Mouse (Mus musculus): ENCODE measurements at regions not wholly inside any gene's neighbourhood (a gene's known extent, or its start where the extent isn't known, plus 50 kb on each side); places are given as distances from the start of the nearest gene placed in this dataset.

DNA sequence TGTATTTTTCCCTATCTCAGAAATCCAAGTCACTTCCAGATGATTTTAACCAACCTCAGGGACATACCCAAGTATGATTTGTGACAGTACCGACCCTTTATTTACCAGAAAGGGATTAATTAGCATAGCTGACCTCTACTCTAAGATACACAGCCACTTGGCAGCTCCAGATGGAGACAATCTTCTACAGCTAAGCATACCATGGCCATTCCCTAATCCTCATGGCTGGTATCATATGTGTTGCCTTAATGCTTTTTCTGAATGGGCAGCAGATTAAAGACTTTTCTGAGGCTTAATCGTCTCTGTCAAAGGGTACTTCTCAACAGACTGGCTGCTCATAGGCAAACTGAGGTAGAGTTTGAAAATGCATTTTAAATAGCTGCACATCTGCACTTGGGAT is 400.8 kb downstream of the Adgrl2 start:
- H3K27ac ChIP-seq (ENCODE audit: insufficient read depth, low read depth, low read length): no peak overlapping the region
- TF ChIP-seq POLR2A (IDR thresholded peaks at IDR 0.05; ENCODE audit: borderline replicate concordance, low read depth, low read length) (no peak), CTCF (IDR thresholded peaks at IDR 0.05; ENCODE audit: low read depth, low read length) (no peak)
- H3K4me3 ChIP-seq (ENCODE audit: insufficient read depth, low read length): no peak overlapping the region
- H3K4me1 ChIP-seq (ENCODE audit: control insufficient read depth, insufficient read depth, low read length): no peaks in the 10 kb centered on the region

- Histone ChIP-seq H3K4me3 (ENCODE audit: insufficient read depth, low read length) (no peak overlapping the region), H3K4me1 (ENCODE audit: control insufficient read depth, insufficient read depth, low read length) (no peaks in the 10 kb centered on the region), H3K27ac (ENCODE audit: insufficient read depth, low read depth, low read length) (no peak overlapping the region)
- TF ChIP-seq POLR2A (IDR thresholded peaks at IDR 0.05; ENCODE audit: borderline replicate concordance, low read depth, low read length): no peak
- no peak for TF ChIP-seq CTCF (IDR thresholded peaks at IDR 0.05; ENCODE audit: low read depth, low read length)
Measured at GRCm38 (mm10) chr3:148575735-148576134, 414.6 kb downstream of the Adgrl2 start.

GRCm38 (mm10) chr3:148572493-148572892 is 417.9 kb downstream of the Adgrl2 start:
- Histone ChIP-seq H3K4me1 (ENCODE audit: control insufficient read depth, insufficient read depth, low read length) (no peaks in the 10 kb centered on the region), H3K4me3 (ENCODE audit: insufficient read depth, low read length) (no peak overlapping the region), H3K27ac (ENCODE audit: insufficient read depth, low read depth, low read length) (no peak overlapping the region)
- TF ChIP-seq CTCF (IDR thresholded peaks at IDR 0.05; ENCODE audit: low read depth, low read length) (no peak), POLR2A (IDR thresholded peaks at IDR 0.05; ENCODE audit: borderline replicate concordance, low read depth, low read length) (no peak)

DNA sequence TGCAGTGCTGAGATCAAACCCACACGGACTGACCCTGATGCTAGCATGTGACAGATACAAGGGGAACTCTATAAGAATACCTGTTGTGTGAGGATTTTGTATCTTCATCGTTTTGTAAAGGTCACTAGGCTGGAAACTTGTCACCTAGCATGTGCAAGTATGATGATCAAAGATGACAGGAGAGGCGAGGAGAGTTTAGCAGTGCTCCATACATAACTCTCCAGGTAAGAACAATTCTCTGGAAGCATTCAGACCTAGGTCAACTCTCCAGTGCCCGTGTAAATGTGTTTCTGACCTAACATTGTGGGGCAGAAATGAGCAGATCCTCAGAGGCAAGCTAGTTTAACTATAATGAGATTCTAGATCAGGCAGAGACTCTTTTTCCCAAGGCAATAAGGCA is 425.6 kb downstream of the Adgrl2 start:
- TF ChIP-seq CTCF (IDR thresholded peaks at IDR 0.05; ENCODE audit: low read depth, low read length): no peak
- TF ChIP-seq POLR2A (IDR thresholded peaks at IDR 0.05; ENCODE audit: borderline replicate concordance, low read depth, low read length): no peak
- Histone ChIP-seq H3K27ac (ENCODE audit: insufficient read depth, low read depth, low read length) (no peak overlapping the region), H3K4me1 (ENCODE audit: control insufficient read depth, insufficient read depth, low read length) (no peaks in the 10 kb centered on the region), H3K4me3 (ENCODE audit: insufficient read depth, low read length) (no peak overlapping the region)

DNA sequence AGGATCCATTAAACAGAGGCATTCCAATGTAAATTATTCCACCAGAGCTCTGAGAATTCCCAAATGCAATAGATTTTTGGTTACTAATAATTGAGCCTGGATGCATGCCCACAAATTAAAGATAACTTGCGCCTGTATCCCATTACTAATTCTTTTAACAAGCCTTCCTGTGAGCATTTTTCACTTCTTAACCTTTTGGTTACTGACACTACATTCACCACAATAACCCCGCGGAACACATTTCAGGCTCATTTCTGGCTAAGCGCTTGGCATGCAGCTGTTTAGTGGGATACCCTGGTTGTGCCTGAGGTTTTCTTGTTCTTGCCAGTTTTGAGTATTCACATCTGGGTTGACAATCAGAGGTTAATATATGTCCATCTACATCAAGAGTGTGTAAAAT is 429.1 kb downstream of the Adgrl2 start:
- Histone ChIP-seq H3K27ac (ENCODE audit: insufficient read depth, low read depth, low read length) (no peak overlapping the region), H3K4me3 (ENCODE audit: insufficient read depth, low read length) (no peak overlapping the region), H3K4me1 (ENCODE audit: control insufficient read depth, insufficient read depth, low read length) (no peaks in the 10 kb centered on the region)
- TF ChIP-seq CTCF (IDR thresholded peaks at IDR 0.05; ENCODE audit: low read depth, low read length) (no peak), POLR2A (IDR thresholded peaks at IDR 0.05; ENCODE audit: borderline replicate concordance, low read depth, low read length) (no peak)

DNA sequence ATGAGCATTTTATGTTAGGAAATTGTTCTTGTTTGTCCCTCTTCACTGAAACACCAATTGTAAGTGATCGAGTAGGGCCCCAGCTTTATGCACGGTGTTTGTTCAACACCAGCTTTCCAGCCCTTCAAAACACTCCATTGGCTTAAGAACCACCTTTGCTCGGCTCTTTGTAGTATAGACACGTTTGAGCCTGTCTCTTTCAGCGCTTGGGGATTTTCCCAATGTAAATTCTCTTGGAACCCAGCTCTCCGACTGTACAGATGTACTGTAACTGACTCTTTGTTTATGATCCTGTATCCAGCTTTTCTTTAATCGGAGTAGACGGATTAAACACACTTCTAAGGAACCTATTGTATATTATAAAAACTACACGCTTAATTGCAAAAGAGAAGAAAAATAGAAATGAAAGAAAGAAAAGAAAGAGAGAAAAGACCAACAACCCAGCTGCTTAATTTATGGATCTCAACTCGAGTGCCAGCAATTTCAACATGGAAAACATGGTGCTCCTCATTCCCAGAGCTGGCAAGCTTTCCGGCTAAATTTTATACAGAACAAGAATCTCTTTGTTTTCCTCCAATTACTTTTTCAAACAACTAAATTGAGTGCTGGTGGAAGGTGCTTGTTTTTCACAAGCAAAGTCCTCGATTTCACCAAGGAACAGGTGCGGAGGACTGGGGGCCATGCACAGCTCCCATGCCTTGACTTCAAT is 430.4 kb downstream of the Adgrl2 start:
- Histone ChIP-seq H3K27ac (ENCODE audit: insufficient read depth, low read depth, low read length) (no peak overlapping the region), H3K4me3 (ENCODE audit: insufficient read depth, low read length) (no peak overlapping the region), H3K4me1 (ENCODE audit: control insufficient read depth, insufficient read depth, low read length) (no peaks in the 10 kb centered on the region)
- TF ChIP-seq POLR2A (IDR thresholded peaks at IDR 0.05; ENCODE audit: borderline replicate concordance, low read depth, low read length): no peak
- no peak for TF ChIP-seq CTCF (IDR thresholded peaks at IDR 0.05; ENCODE audit: low read depth, low read length)

GRCm38 (mm10) chr3:148558592-148559157 is 431.7 kb downstream of the Adgrl2 start:
- Histone ChIP-seq H3K27ac (ENCODE audit: insufficient read depth, low read depth, low read length) (no peak overlapping the region), H3K4me3 (ENCODE audit: insufficient read depth, low read length) (no peak overlapping the region), H3K4me1 (ENCODE audit: control insufficient read depth, insufficient read depth, low read length) (no peaks in the 10 kb centered on the region)
- TF ChIP-seq POLR2A (IDR thresholded peaks at IDR 0.05; ENCODE audit: borderline replicate concordance, low read depth, low read length) (no peak), CTCF (IDR thresholded peaks at IDR 0.05; ENCODE audit: low read depth, low read length) (no peak)

DNA sequence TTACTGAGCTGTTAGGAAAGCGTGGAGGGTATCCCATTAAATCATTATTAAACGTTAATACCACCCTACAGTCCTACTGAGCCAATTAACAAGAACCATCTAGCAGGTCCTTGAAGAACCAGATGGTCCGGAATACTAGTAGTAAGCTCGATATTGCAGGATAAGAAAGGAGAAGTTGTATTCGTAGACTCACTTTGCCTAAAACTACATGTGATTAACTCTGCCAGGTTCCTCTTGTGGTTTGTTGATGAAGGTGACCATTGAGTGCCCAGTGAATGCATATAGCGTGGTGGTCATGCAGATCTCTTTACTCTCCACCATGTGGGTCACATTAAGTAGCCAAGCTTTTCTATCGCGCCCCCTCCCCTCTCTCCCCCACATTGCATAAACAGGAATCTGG is 435.0 kb downstream of the Adgrl2 start:
- Histone ChIP-seq H3K27ac (ENCODE audit: insufficient read depth, low read depth, low read length) (no peak overlapping the region), H3K4me1 (ENCODE audit: control insufficient read depth, insufficient read depth, low read length) (no peaks in the 10 kb centered on the region), H3K4me3 (ENCODE audit: insufficient read depth, low read length) (no peak overlapping the region)
- TF ChIP-seq CTCF (IDR thresholded peaks at IDR 0.05; ENCODE audit: low read depth, low read length): no peak
- no peak for TF ChIP-seq POLR2A (IDR thresholded peaks at IDR 0.05; ENCODE audit: borderline replicate concordance, low read depth, low read length)

DNA sequence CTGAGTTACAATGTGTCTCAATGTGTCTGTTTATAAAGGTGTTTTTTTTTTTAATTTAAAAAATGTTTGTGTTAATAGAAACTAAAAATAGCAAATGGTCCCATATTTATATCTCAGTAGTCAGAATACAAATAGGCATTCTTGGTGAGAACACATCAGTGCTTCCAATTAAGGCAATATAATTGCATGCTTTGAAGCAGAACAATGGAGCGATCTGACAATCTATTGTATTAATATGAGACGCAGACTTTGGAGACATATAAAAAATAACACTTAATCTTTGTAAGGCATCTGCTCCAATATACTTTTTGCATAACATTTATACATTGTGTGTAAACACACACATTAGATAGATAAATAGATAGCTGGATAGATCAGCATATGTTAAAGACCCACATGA is 439.6 kb downstream of the Adgrl2 start:
- no peak overlapping the region for H3K4me3 ChIP-seq (ENCODE audit: insufficient read depth, low read length)

GRCm38 (mm10) chr3:148544929-148545328 is 445.4 kb downstream of the Adgrl2 start:
- TF ChIP-seq POLR2A (IDR thresholded peaks at IDR 0.05; ENCODE audit: borderline replicate concordance, low read depth, low read length): no peak
- no peak for TF ChIP-seq CTCF (IDR thresholded peaks at IDR 0.05; ENCODE audit: low read depth, low read length)
- Histone ChIP-seq H3K4me1 (ENCODE audit: control insufficient read depth, insufficient read depth, low read length) (no peaks in the 10 kb centered on the region), H3K27ac (ENCODE audit: insufficient read depth, low read depth, low read length) (no peak overlapping the region), H3K4me3 (ENCODE audit: insufficient read depth, low read length) (no peak overlapping the region)

More for the DNA sequence above, 439.6 kb downstream of the Adgrl2 start:
- Histone ChIP-seq H3K27ac (ENCODE audit: insufficient read depth, low read depth, low read length) (no peak overlapping the region), H3K4me1 (ENCODE audit: control insufficient read depth, insufficient read depth, low read length) (no peaks in the 10 kb centered on the region)
- TF ChIP-seq POLR2A (IDR thresholded peaks at IDR 0.05; ENCODE audit: borderline replicate concordance, low read depth, low read length) (no peak), CTCF (IDR thresholded peaks at IDR 0.05; ENCODE audit: low read depth, low read length) (no peak)
